Mouse (Mus musculus): ENCODE data around the gene Ak2. TPM values are rescaled to one million over a fixed set of nuclear protein-coding genes. Genes with fewer than 3 reads are reported as not detected.

Ak2 gene
- total and polyA plus RNA-seq, 3 experiments: 330 to 366 TPM; not detected in 1

- peaks cover 0 to 12% of the 10 kb centered on the region in 2 experiments; a peak in 2 of 4 replicates for H3K4me1 ChIP-seq (ENCODE audit: control insufficient read depth in 1 of 2, insufficient read depth in 2 of 2, low read length in 2 of 2)
- no peaks in the 10 kb centered on the region for H3K9me3 ChIP-seq (replicated peaks; ENCODE audit: insufficient read depth, low read length)
- H3K27me3 ChIP-seq (ENCODE audit: control insufficient read depth in 1 of 2, insufficient read depth in 2 of 2, low read length in 2 of 2): peaks cover 1 to 4% of the 10 kb centered on the region in 2 experiments; a peak in 3 of 4 replicates
- H3K4me3 ChIP-seq (ENCODE audit: control insufficient read depth in 1 of 2, insufficient read depth in 1 of 2, low read depth in 2 of 2, low read length in 2 of 2): no peak overlapping the region
- H3K36me3 ChIP-seq (ENCODE audit: control insufficient read depth in 1 of 2, insufficient read depth in 2 of 2, low read length in 2 of 2): peaks cover 0 to 7% of the 10 kb centered on the region in 2 experiments; a peak in 2 of 4 replicates
- peaks cover 16% of the 10 kb centered on the region for H3K79me2 ChIP-seq (ENCODE audit: control insufficient read depth, insufficient read depth, low read length, poor library complexity)
- TF ChIP-seq RCOR1 (IDR thresholded peaks at IDR 0.05; ENCODE audit: low read depth, low read length) (no peak), MYC (IDR thresholded peaks at IDR 0.05; ENCODE audit: low read depth, low read length) (no peak), KAT2A (conservative IDR thresholded peaks at IDR 0.05; ENCODE audit: low read depth, low read length) (no peak), MXI1 (IDR thresholded peaks at IDR 0.05; ENCODE audit: low read depth, low read length) (no peak), CHD1 (IDR thresholded peaks at IDR 0.05; ENCODE audit: low read depth, low read length) (no peak), TCF12 (IDR thresholded peaks at IDR 0.05; ENCODE audit: low read depth, low read length) (no peak), GABPA (IDR thresholded peaks at IDR 0.05; ENCODE audit: low read depth, low read length) (no peak), TBP (IDR thresholded peaks at IDR 0.05; ENCODE audit: low read depth, low read length) (no peak), JUND (IDR thresholded peaks at IDR 0.05; ENCODE audit: low read depth, low read length) (no peak)
- H3K9ac ChIP-seq (ENCODE audit: control insufficient read depth, low read depth, low read length, poor library complexity, severe bottlenecking): no peak overlapping the region
- H3K27ac ChIP-seq (ENCODE audit: control insufficient read depth, low read depth, low read length): no peak overlapping the region
- no peak for DNase-seq (ENCODE audit: low read depth, low spot score)
These were observed 2.1 kb upstream of the Ak2 start for GRCm38 (mm10) chr4:128989678-128990077.

DNA sequence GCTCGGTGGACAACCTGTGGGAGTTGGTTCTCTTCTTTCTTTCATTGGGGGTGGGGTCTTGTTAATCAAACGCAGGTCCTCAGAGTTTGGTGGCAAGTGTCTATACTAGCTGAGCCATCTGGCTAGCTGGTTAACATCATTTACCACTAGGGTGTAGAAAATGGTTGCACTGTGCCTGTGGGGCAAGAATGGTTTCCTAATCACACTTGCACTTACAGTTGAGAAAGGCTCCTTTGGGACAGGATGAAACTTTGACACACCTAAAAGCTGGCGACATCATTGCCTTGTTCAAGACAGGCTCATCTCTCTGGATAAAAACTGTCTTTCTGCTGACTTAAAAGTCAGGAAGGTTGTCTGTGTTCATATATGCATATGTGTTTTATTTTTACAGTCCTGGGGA, 418 bp downstream of the Ak2 start:
- peaks cover 3 to 35% of the 10 kb centered on the region in 2 experiments for H3K4me1 ChIP-seq (ENCODE audit: control insufficient read depth in 1 of 2, insufficient read depth in 2 of 2, low read length in 2 of 2)
- H3K9me3 ChIP-seq (replicated peaks; ENCODE audit: insufficient read depth, low read length): no peaks in the 10 kb centered on the region
- H3K9ac ChIP-seq (ENCODE audit: control insufficient read depth, low read depth, low read length, poor library complexity, severe bottlenecking): no peak overlapping the region
- no peak for DNase-seq (ENCODE audit: low read depth, low spot score)
- peaks cover 39% of the 10 kb centered on the region for H3K79me2 ChIP-seq (ENCODE audit: control insufficient read depth, insufficient read depth, low read length, poor library complexity)
- H3K27me3 ChIP-seq (ENCODE audit: control insufficient read depth in 1 of 2, insufficient read depth in 2 of 2, low read length in 2 of 2): peaks cover 0 to 2% of the 10 kb centered on the region in 2 experiments; a peak in 1 of 4 replicates
- no peak for TF ChIP-seq ETS1 (IDR thresholded peaks at IDR 0.05; ENCODE audit: low read depth, low read length)
- TF ChIP-seq USF1 (IDR thresholded peaks at IDR 0.05; ENCODE audit: low read depth, low read length): no peak
- no peak for TF ChIP-seq SMC3 (IDR thresholded peaks at IDR 0.05; ENCODE audit: low read depth, low read length)
- TF ChIP-seq MEF2A (IDR thresholded peaks at IDR 0.05; ENCODE audit: extremely low read depth, insufficient replicate concordance, low read depth, low read length, poor library complexity, severe bottlenecking): no peak
- no peak for TF ChIP-seq JUND (IDR thresholded peaks at IDR 0.05; ENCODE audit: low read depth, low read length)
- TF ChIP-seq E2F4 (IDR thresholded peaks at IDR 0.05; ENCODE audit: borderline replicate concordance, low read depth, low read length): no peak
- TF ChIP-seq MYC (IDR thresholded peaks at IDR 0.05; ENCODE audit: low read depth, low read length): no peak
- no peak for TF ChIP-seq MAZ (IDR thresholded peaks at IDR 0.05; ENCODE audit: low read depth, low read length)
- TF ChIP-seq SIN3A (IDR thresholded peaks at IDR 0.05; ENCODE audit: low read length): no peak
- no peak for TF ChIP-seq RCOR1 (IDR thresholded peaks at IDR 0.05; ENCODE audit: low read depth, low read length)
- TF ChIP-seq NRF1 (IDR thresholded peaks at IDR 0.05; ENCODE audit: insufficient read depth, low read depth, low read length, poor library complexity, severe bottlenecking): no peak
- no peak for TF ChIP-seq CTCF (IDR thresholded peaks at IDR 0.05 in 2 of 3, conservative IDR thresholded peaks at IDR 0.05 in 1 of 3; ENCODE audit: control insufficient read depth in 1 of 3, insufficient read depth in 1 of 3, low read depth in 2 of 3, low read length in 3 of 3, poor library complexity in 1 of 3, severe bottlenecking in 1 of 3)
- TF ChIP-seq ZMIZ1 (IDR thresholded peaks at IDR 0.05; ENCODE audit: low read depth, low read length): no peak
- no peak for TF ChIP-seq RAD21 (IDR thresholded peaks at IDR 0.05; ENCODE audit: low read depth, low read length)
- TF ChIP-seq MAFK (IDR thresholded peaks at IDR 0.05; ENCODE audit: borderline replicate concordance, low read depth, low read length): no peak
- no peak for TF ChIP-seq ZC3H11A (IDR thresholded peaks at IDR 0.05; ENCODE audit: low read depth, low read length)
- TF ChIP-seq TBP (IDR thresholded peaks at IDR 0.05; ENCODE audit: low read depth, low read length): no peak
- no peak for TF ChIP-seq MAX (IDR thresholded peaks at IDR 0.05; ENCODE audit: low read length)
- TF ChIP-seq UBTF (IDR thresholded peaks at IDR 0.05; ENCODE audit: borderline replicate concordance, insufficient read depth, low read depth, low read length): no peak
- TF ChIP-seq USF2 (IDR thresholded peaks at IDR 0.05; ENCODE audit: borderline replicate concordance in 1 of 2, insufficient read depth in 1 of 2, low read depth in 1 of 2, low read length in 2 of 2): no peak
- H3K4me3 ChIP-seq (ENCODE audit: control insufficient read depth in 1 of 2, insufficient read depth in 1 of 2, low read depth in 2 of 2, low read length in 2 of 2): no peak overlapping the region
- H3K27ac ChIP-seq (ENCODE audit: control insufficient read depth, low read depth, low read length): no peak overlapping the region
- peaks cover 0 to 31% of the 10 kb centered on the region in 2 experiments; a peak in 3 of 4 replicates for H3K36me3 ChIP-seq (ENCODE audit: control insufficient read depth in 1 of 2, insufficient read depth in 2 of 2, low read length in 2 of 2)

Data from MEL (cell line).